Mouse (Mus musculus) CH12.LX (cell line): ENCODE data around the gene Rpp25l. TPM values are rescaled to one million over a fixed set of nuclear protein-coding genes. Genes with fewer than 3 reads are reported as not detected.

Experiments
- DNase-seq: peaks from one replicate; pipeline ENCODE4 v3.0.0-alpha.2; 2013; ENCODE audit errors: extremely low read depth
- H3K27ac ChIP-seq: 2 replicates; pipeline ENCODE4 v1.5.1; 2012; ENCODE audit warnings: low read depth, mild to moderate bottlenecking, control low read depth, moderate library complexity; ENCODE audit not compliant: insufficient read depth
- H3K27me3 ChIP-seq: replicated peaks from 2 replicates; pipeline ENCODE3; 2012; ENCODE audit warnings: inconsistent platforms
- H3K36me3 ChIP-seq, 2 experiments: replicated peaks in 1 of 2; 2 replicates each; pipeline versions ENCODE3 to v1.6.1; 2012; ENCODE audit warnings: inconsistent platforms in 1 of 2, low read length in 1 of 2, mild to moderate bottlenecking in 1 of 2, mixed read lengths in 1 of 2, moderate library complexity in 1 of 2; ENCODE audit not compliant: control insufficient read depth in 1 of 2, insufficient read depth in 1 of 2
- H3K4me1 ChIP-seq, 2 experiments: 2 replicates each; pipeline ENCODE4 v1.6.1; 2012; ENCODE audit warnings: inconsistent platforms in 1 of 2, moderate library complexity in 1 of 2; ENCODE audit not compliant: insufficient read depth in 2 of 2, control insufficient read depth in 1 of 2
- H3K4me2 ChIP-seq: 2 replicates; pipeline ENCODE4 v1.6.1; 2012; ENCODE audit warnings: low read depth, mild to moderate bottlenecking, control low read depth; ENCODE audit not compliant: poor library complexity, insufficient read depth, severe bottlenecking
- H3K4me3 ChIP-seq, 3 experiments: fragments of 150-350 bp in 1 of 3; sonication (generic) in 1 of 3; replicated peaks in 1 of 3; 2 replicates each; pipeline versions ENCODE3 to v1.5.1; 2011 to 2012; ENCODE audit warnings: low read depth in 2 of 3, low read length in 2 of 3, mild to moderate bottlenecking in 2 of 3, moderate library complexity in 2 of 3, control low read depth in 1 of 3, improper control_type of control experiment in 1 of 3, inconsistent platforms in 1 of 3, mixed read lengths in 1 of 3; ENCODE audit not compliant: poor library complexity in 1 of 3
- H3K79me2 ChIP-seq: replicated peaks from 2 replicates; pipeline ENCODE4 v1.6.1; 2012; ENCODE audit warnings: mild to moderate bottlenecking, moderate library complexity; ENCODE audit not compliant: control insufficient read depth, poor library complexity, insufficient read depth, severe bottlenecking; ENCODE audit errors: extremely low read depth
- H3K9ac ChIP-seq: 2 replicates; pipeline ENCODE4 v1.6.1; 2012; ENCODE audit warnings: low read depth, mild to moderate bottlenecking, control low read depth, moderate library complexity; ENCODE audit not compliant: insufficient read depth
- H3K9me3 ChIP-seq: replicated peaks from 2 replicates; pipeline ENCODE3; 2012; ENCODE audit warnings: low read length, inconsistent platforms, mixed read lengths
- BHLHE40 ChIP-seq: IDR thresholded peaks from 2 replicates; pipeline ENCODE4 v1.6.1; 2011; ENCODE audit warnings: mild to moderate bottlenecking, low read depth, low read length, improper control_type of control experiment
- CHD2 ChIP-seq: IDR thresholded peaks from 2 replicates; pipeline ENCODE4 v1.6.1; 2011; ENCODE audit warnings: low read length, improper control_type of control experiment
- E2F4 ChIP-seq: IDR thresholded peaks from 2 replicates; pipeline ENCODE4 v1.6.1; 2011; ENCODE audit warnings: low read depth, low read length, improper control_type of control experiment; ENCODE audit not compliant: insufficient replicate concordance
- ELF1 ChIP-seq: IDR thresholded peaks from 2 replicates; pipeline ENCODE4 v1.6.1; 2014; ENCODE audit warnings: low read depth, mild to moderate bottlenecking, inconsistent platforms, low read length, improper control_type of control experiment
- EP300 ChIP-seq: IDR thresholded peaks from 2 replicates; pipeline ENCODE4 v1.6.1; 2011; ENCODE audit warnings: low read length, improper control_type of control experiment
- ETS1 ChIP-seq: conservative IDR thresholded peaks from 2 replicates; pipeline ENCODE4 v1.6.1; 2012; ENCODE audit warnings: low read depth, mild to moderate bottlenecking, inconsistent platforms, low read length, improper control_type of control experiment, moderate library complexity
- GABPA ChIP-seq: IDR thresholded peaks from 2 replicates; pipeline ENCODE4 v1.6.1; 2012; ENCODE audit warnings: low read depth, low read length, improper control_type of control experiment, inconsistent platforms; ENCODE audit not compliant: insufficient replicate concordance
- HCFC1 ChIP-seq: IDR thresholded peaks from 2 replicates; pipeline ENCODE4 v1.6.1; 2012; ENCODE audit warnings: low read depth, mild to moderate bottlenecking, inconsistent platforms, low read length, improper control_type of control experiment
- IRF4 ChIP-seq: IDR thresholded peaks from 2 replicates; pipeline ENCODE4 v1.6.1; 2014; ENCODE audit warnings: low read depth, mild to moderate bottlenecking, inconsistent platforms, low read length, improper control_type of control experiment
- JUN ChIP-seq: IDR thresholded peaks from 2 replicates; pipeline ENCODE4 v1.6.1; 2011; ENCODE audit warnings: low read depth, mild to moderate bottlenecking, low read length, improper control_type of control experiment, moderate library complexity; ENCODE audit not compliant: insufficient read depth
- JUND ChIP-seq: conservative IDR thresholded peaks from 2 replicates; pipeline ENCODE4 v1.6.1; 2011; ENCODE audit warnings: low read depth, low read length, improper control_type of control experiment
- KAT2A ChIP-seq: IDR thresholded peaks from 2 replicates; pipeline ENCODE4 v1.6.1; 2012; ENCODE audit warnings: low read length, improper control_type of control experiment, inconsistent platforms; ENCODE audit not compliant: insufficient replicate concordance
- MAFK ChIP-seq: IDR thresholded peaks from 2 replicates; pipeline ENCODE4 v1.6.1; 2011; ENCODE audit warnings: low read length, improper control_type of control experiment; ENCODE audit not compliant: insufficient replicate concordance
- MAX ChIP-seq: IDR thresholded peaks from 2 replicates; pipeline ENCODE4 v1.6.1; 2011; ENCODE audit warnings: low read length, improper control_type of control experiment
- MAZ ChIP-seq: IDR thresholded peaks from 2 replicates; pipeline ENCODE4 v1.6.1; 2012; ENCODE audit warnings: low read depth, mild to moderate bottlenecking, inconsistent platforms, low read length, improper control_type of control experiment, moderate library complexity
- MEF2A ChIP-seq: IDR thresholded peaks from 2 replicates; pipeline ENCODE4 v1.6.1; 2014; ENCODE audit warnings: low read depth, mild to moderate bottlenecking, inconsistent platforms, low read length, improper control_type of control experiment, borderline replicate concordance
- MXI1 ChIP-seq: IDR thresholded peaks from 2 replicates; pipeline ENCODE4 v1.6.1; 2011; ENCODE audit warnings: mild to moderate bottlenecking, low read depth, low read length, improper control_type of control experiment
- MYC ChIP-seq: IDR thresholded peaks from 2 replicates; pipeline ENCODE4 v1.6.1; 2011; ENCODE audit warnings: low read depth, mild to moderate bottlenecking, improper control_type of control experiment, low read length
- NELFE ChIP-seq: IDR thresholded peaks from 2 replicates; pipeline ENCODE4 v1.6.1; 2011; ENCODE audit warnings: low read depth, low read length, improper control_type of control experiment
- NRF1 ChIP-seq: IDR thresholded peaks from 2 replicates; pipeline ENCODE4 v1.6.1; 2014; ENCODE audit warnings: low read depth, mild to moderate bottlenecking, inconsistent platforms, low read length, improper control_type of control experiment, moderate library complexity
- PAX5 ChIP-seq: IDR thresholded peaks from 2 replicates; pipeline ENCODE4 v1.6.1; 2012; ENCODE audit warnings: low read length, inconsistent platforms, mixed read lengths
- POLR2A ChIP-seq: IDR thresholded peaks from 2 replicates; pipeline ENCODE4 v1.6.1; 2011; ENCODE audit warnings: low read depth, mild to moderate bottlenecking, improper control_type of control experiment, low read length
- POLR2AphosphoS2 ChIP-seq: IDR thresholded peaks from 2 replicates; pipeline ENCODE4 v1.6.1; 2011; ENCODE audit warnings: low read depth, low read length, improper control_type of control experiment
- RAD21 ChIP-seq: IDR thresholded peaks from 2 replicates; pipeline ENCODE4 v1.6.1; 2011; ENCODE audit warnings: low read depth, mild to moderate bottlenecking, low read length, improper control_type of control experiment, moderate library complexity
- RCOR1 ChIP-seq: conservative IDR thresholded peaks from 2 replicates; pipeline ENCODE4 v1.6.1; 2012; ENCODE audit warnings: low read depth, mild to moderate bottlenecking, inconsistent platforms, low read length, improper control_type of control experiment
- SMC3 ChIP-seq: IDR thresholded peaks from 2 replicates; pipeline ENCODE4 v1.6.1; 2011; ENCODE audit warnings: low read depth, low read length, improper control_type of control experiment
- TBP ChIP-seq: conservative IDR thresholded peaks from 2 replicates; pipeline ENCODE4 v1.6.1; 2011; ENCODE audit warnings: low read depth, low read length, improper control_type of control experiment
- TCF12 ChIP-seq: IDR thresholded peaks from 2 replicates; pipeline ENCODE4 v1.6.1; 2014; ENCODE audit warnings: low read depth, mild to moderate bottlenecking, inconsistent platforms, low read length, improper control_type of control experiment
- UBTF ChIP-seq: IDR thresholded peaks from 2 replicates; pipeline ENCODE4 v1.6.1; 2012; ENCODE audit warnings: low read depth, mild to moderate bottlenecking, inconsistent platforms, low read length, improper control_type of control experiment, moderate library complexity
- USF1 ChIP-seq: IDR thresholded peaks from 2 replicates; pipeline ENCODE4 v1.6.1; 2014; ENCODE audit warnings: low read depth, mild to moderate bottlenecking, inconsistent platforms, low read length, improper control_type of control experiment
- USF2 ChIP-seq: conservative IDR thresholded peaks from 2 replicates; pipeline ENCODE4 v1.6.1; 2011; ENCODE audit warnings: low read depth, low read length, improper control_type of control experiment
- ZMIZ1 ChIP-seq: IDR thresholded peaks from 2 replicates; pipeline ENCODE4 v1.6.1; 2012; ENCODE audit warnings: low read depth, mild to moderate bottlenecking, inconsistent platforms, low read length, improper control_type of control experiment
- ZNF384 ChIP-seq: IDR thresholded peaks from 2 replicates; pipeline ENCODE4 v1.6.1; 2012; ENCODE audit warnings: low read depth, low read length, improper control_type of control experiment, inconsistent platforms
- dilution Hi-C: fragments of 300-500 bp; cut with MboI; formaldehyde crosslinking; loops from 2 replicates; pipeline ENCODE4 v1.14.3; 2020; ENCODE audit warnings: low sequenced_read_pairs; ENCODE audit not compliant: extremely low pct_unique_long_range_greater_than_20kb, extremely low pct_ligation_motif_present
- in situ Hi-C: fragments of 300-500 bp; cut with MboI; formaldehyde crosslinking; loops from 3 replicates; pipeline ENCODE4 v1.14.3; 2019; ENCODE audit warnings: low sequenced_read_pairs, low pct_ligation_motif_present, low pct_unique_long_range_greater_than_20kb, mixed read lengths
- polyA plus RNA-seq: library from polyadenylated mRNA; unstranded; fragments of >175 nt; gene quantifications from 2 replicates; pipeline ENCODE4 v1.2.1, GENCODE M21; 2012; ENCODE audit warnings: low read depth; ENCODE audit not compliant: insufficient read length
- total RNA-seq, 2 experiments: library from RNA; depleted of rRNA; stranded (reverse); fragments of 300-350 nt in 1 of 2; fragments of >200 nt in 1 of 2; gene quantifications; 2 replicates each; pipeline ENCODE4 v1.2.3; 2012 to 2014

The Rpp25l gene
- total and polyA plus RNA-seq, 3 experiments: 48.1 to 72.8 (median 65.3) TPM

DNA sequence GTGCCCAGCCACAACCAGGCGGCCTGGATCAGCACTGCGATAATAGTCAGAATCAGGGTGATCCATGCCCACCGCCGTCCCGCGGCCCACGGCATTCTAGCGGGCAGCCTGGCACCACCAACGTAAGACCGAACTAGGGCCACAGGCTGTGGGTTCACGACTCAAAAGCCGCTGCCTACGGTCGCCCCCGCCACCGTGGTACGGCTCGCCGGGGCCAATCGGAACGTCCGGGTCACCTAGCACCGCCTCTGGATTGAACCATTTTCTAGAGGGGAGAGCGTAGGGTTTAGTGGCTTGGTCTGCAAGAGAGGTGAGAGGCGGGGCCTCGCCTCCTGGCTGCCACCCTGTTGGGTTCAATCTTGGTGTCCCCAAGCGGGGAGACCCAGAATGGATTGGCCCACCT is 27.8 kb upstream of the Rpp25l start (continued):
- TF ChIP-seq HCFC1 (peak; percentile 64), MAZ (peak; percentile 77; the same call in 1 of the 2 replicates), SMC3 (no peak), KAT2A (no peak), ZMIZ1 (peak; percentile 59; the same call in 1 of the 2 replicates), IRF4 (no peak), NRF1 (no peak), MAFK (no peak)

DNA sequence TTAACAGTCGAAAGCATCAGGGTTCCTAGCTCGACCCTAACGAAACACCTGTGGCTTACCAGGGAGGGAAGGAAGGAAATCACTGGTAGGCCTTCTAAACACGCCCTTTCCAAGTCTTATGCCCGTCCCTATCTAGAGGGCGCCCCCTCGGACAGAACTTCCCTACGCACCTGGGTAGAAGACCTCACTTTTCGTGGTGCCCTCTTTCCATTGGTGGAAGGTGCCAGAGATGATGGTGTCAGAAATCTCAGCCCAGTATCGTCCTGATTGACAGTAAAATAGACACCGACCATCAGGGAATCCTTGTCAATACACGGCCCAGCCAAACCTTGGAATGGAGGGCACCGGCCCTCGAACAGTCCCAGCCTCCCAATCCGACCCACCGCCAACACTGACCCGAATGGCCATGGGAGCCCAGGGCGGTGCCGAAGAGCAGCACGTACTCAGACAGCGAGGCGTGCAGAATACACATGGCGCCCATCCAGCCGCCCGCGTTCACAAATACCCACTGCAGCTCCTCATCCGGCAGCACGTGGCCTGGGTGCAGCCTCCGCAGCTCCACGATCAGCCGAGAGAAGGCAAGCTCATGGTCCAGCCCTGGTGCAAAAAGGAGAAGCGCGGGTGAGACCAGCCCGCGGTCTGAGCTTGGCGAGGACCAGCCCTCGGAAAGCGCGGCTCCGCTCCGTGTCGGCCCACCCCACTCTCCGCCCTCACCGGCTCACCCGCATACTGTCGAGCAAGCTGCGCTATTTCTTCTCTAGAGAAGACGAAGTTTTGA is 27.2 kb upstream of the Rpp25l start:
- Histone ChIP-seq H3K79me2 (0 out of 2 replicates have a peak, but pooled peaks cover 8% of the 10 kb centered on the region), H3K27ac (peak overlapping the region; percentile 46), H3K4me3 (peak overlapping the region; percentile 63 to 89 (median 87)), H3K27me3 (peaks cover 25% of the 10 kb centered on the region), H3K4me1 (peaks cover 8 to 15% of the 10 kb centered on the region in 2 experiments; a peak in 3 of 4 replicates), H3K4me2 (peak overlapping the region; percentile 62), H3K36me3 (peaks cover 13 to 19% of the 10 kb centered on the region in 2 experiments), H3K9ac (peak overlapping the region; percentile 47), H3K9me3 (peaks cover 6% of the 10 kb centered on the region)
- dilution Hi-C loops: no loop called here
- peak; percentile 76 for DNase-seq
- in situ Hi-C loops: no loop called here
- TF ChIP-seq JUND (no peak), ETS1 (no peak), PAX5 (no peak), BHLHE40 (0 out of 2 replicates have a peak, but pooled peaks have one; percentile 14), E2F4 (no peak), NELFE (0 out of 2 replicates have a peak, but pooled peaks have one; percentile 28), JUN (no peak), POLR2A (no peak), MXI1 (peak; percentile 93), UBTF (no peak), HCFC1 (no peak; the same call in 1 of the 2 replicates), USF2 (no peak), TCF12 (peak; percentile 20; the same call in 1 of the 2 replicates), TBP (no peak), EP300 (peak; percentile 24), USF1 (peak; percentile 15; the same call in 1 of the 2 replicates), GABPA (no peak), MAZ (no peak), MAFK (no peak), ELF1 (no peak), RAD21 (no peak; the same call in 1 of the 2 replicates), MEF2A (no peak), NRF1 (0 out of 2 replicates have a peak, but pooled peaks have one; percentile 17), MAX (peak; percentile 85; the same call in 1 of the 2 replicates), KAT2A (no peak), MYC (peak; percentile 57; the same call in 1 of the 2 replicates), SMC3 (no peak), POLR2AphosphoS2 (no peak), RCOR1 (no peak), ZNF384 (no peak), CHD2 (no peak), IRF4 (peak; percentile 24; the same call in 1 of the 2 replicates)
